Comparison of ENCODE assay signal across 8 mouse cellular contexts in genomic region chr11:69416921-69417448, GRCm38 (mm10). TPM values are rescaled to one million over a fixed set of nuclear protein-coding genes. Genes with fewer than 3 reads are reported as not detected.
A peak's percentile ranks its signal among the peaks of the same experiment; 100 is the strongest.
DNase-seq lines count a peak whose midpoint lies in the region; ATAC-seq and TF ChIP-seq lines count a peak whose summit lies in the region.

No protein-coding gene starts in this region.

- TF ChIP-seq CTCF in C2C12 (IDR thresholded peaks at IDR 0.05; ENCODE audit: control insufficient read depth, insufficient read depth, insufficient read length), result no peak

- H3K4me2 ChIP-seq in heart, embryonic 11.5 days, result peak overlapping the region; percentile 99
- peak overlapping the region; percentile 95 for H3K4me2 ChIP-seq in forebrain, embryonic 14.5 days (ENCODE audit: low read length)
- peak overlapping the region; percentile 89 for H3K4me2 ChIP-seq in liver, embryonic 16.5 days (ENCODE audit: low read depth, low read length)

- intact Hi-C loops in heart, postnatal 36 days (cut with DNase I), result loop anchor here (5.0 to 10.0 kb wide), 4 partner anchors 305 to 818 kb away; partner anchors contain the start of genes 0610010K14Rik, Gabarap, Gm21988 and Per1

- DNase-seq in heart, postnatal 36 days, result no peak
- no peak for DNase-seq in forebrain, embryonic 14.5 days (ENCODE audit: low spot score)
- no peak for DNase-seq in layer of hippocampus, postnatal 14 days (ENCODE audit: low spot score in 2 of 2)
- DNase-seq in spleen, adult 12 weeks (ENCODE audit: low spot score), result no peak
- no peak for DNase-seq in right cerebral cortex, adult 18-20 months

- H3K79me2 ChIP-seq in C2C12 (ENCODE audit: control insufficient read depth, insufficient read depth), result peaks cover 46% of the 10 kb centered on the region

- H3K27ac ChIP-seq in heart, embryonic 11.5 days (ENCODE audit: low read depth, low read length), result peak overlapping the region; percentile 97
- peak overlapping the region; percentile 99 for H3K27ac ChIP-seq in forebrain, embryonic 14.5 days (ENCODE audit: low read depth, low read length)
- H3K27ac ChIP-seq in liver, embryonic 16.5 days (ENCODE audit: low read length), result peak overlapping the region; percentile 69

- H3K79me3 ChIP-seq in C2C12 (ENCODE audit: low read depth), result peaks cover 21% of the 10 kb centered on the region

- peak overlapping the region; percentile 83 for H3K4me3 ChIP-seq in heart, embryonic 11.5 days (ENCODE audit: low read depth, low read length)
- peak overlapping the region; percentile 78 for H3K4me3 ChIP-seq in C2C12 (ENCODE audit: insufficient read depth, poor library complexity, severe bottlenecking)
- peak overlapping the region; percentile 77 for H3K4me3 ChIP-seq in forebrain, embryonic 14.5 days (ENCODE audit: low read depth, low read length)
- H3K4me3 ChIP-seq in liver, embryonic 16.5 days (ENCODE audit: low read depth, low read length), result peak overlapping the region; percentile 58

- H3K9ac ChIP-seq in heart, embryonic 11.5 days (ENCODE audit: low read depth, low read length), result peak overlapping the region; percentile 66
- peak overlapping the region; percentile 56 for H3K9ac ChIP-seq in forebrain, embryonic 14.5 days (ENCODE audit: low read length)
- no peak overlapping the region for H3K9ac ChIP-seq in liver, embryonic 16.5 days (ENCODE audit: low read depth, low read length)

- H3K36me3 ChIP-seq in heart, embryonic 11.5 days (ENCODE audit: control insufficient read depth, insufficient read depth, low read length), result peaks cover 2% of the 10 kb centered on the region; the same call in 1 of the 2 replicates
- H3K36me3 ChIP-seq in C2C12 (ENCODE audit: control insufficient read depth, insufficient read depth), result peaks cover 23% of the 10 kb centered on the region
- H3K36me3 ChIP-seq in forebrain, embryonic 14.5 days (ENCODE audit: control insufficient read depth, insufficient read depth, low read length), result peaks cover 15% of the 10 kb centered on the region
- no peaks in the 10 kb centered on the region for H3K36me3 ChIP-seq in liver, embryonic 16.5 days (ENCODE audit: control insufficient read depth, insufficient read depth)

- no peaks in the 10 kb centered on the region for H3K9me3 ChIP-seq in heart, embryonic 11.5 days (replicated peaks; ENCODE audit: control insufficient read depth, low read length)
- no peaks in the 10 kb centered on the region for H3K9me3 ChIP-seq in forebrain, embryonic 14.5 days (replicated peaks; ENCODE audit: control insufficient read depth, low read length)
- no peaks in the 10 kb centered on the region for H3K9me3 ChIP-seq in liver, embryonic 16.5 days (replicated peaks; ENCODE audit: control insufficient read depth, low read length)

- H3ac ChIP-seq in C2C12 (ENCODE audit: control insufficient read depth, insufficient read length, low read depth), result peak overlapping the region; percentile 20

- ATAC-seq in heart, embryonic 11.5 days (replicated peaks; ENCODE audit: insufficient number of reproducible peaks, low FRiP score, low TSS enrichment), result no peak
- no peak for ATAC-seq in forebrain, embryonic 14.5 days
- no peak for ATAC-seq in liver, embryonic 16.5 days (ENCODE audit: low read depth)

- H3K27me3 ChIP-seq in heart, embryonic 11.5 days (ENCODE audit: control insufficient read depth, insufficient read depth, low read length), result peaks cover 13% of the 10 kb centered on the region
- H3K27me3 ChIP-seq in C2C12 (ENCODE audit: control insufficient read depth, insufficient read depth, insufficient read length), result peaks cover 3% of the 10 kb centered on the region
- peaks cover 13% of the 10 kb centered on the region for H3K27me3 ChIP-seq in forebrain, embryonic 14.5 days (replicated peaks; ENCODE audit: control insufficient read depth, insufficient read depth, low read length)
- H3K27me3 ChIP-seq in liver, embryonic 16.5 days (ENCODE audit: control insufficient read depth, insufficient read depth, low read depth, low read length), result peaks cover 51% of the 10 kb centered on the region

- WGBS in heart, embryonic 11.5 days (ENCODE audit: insufficient replicate concordance), result 8% methylated on average over 8 of the region's 8 CpGs
- WGBS in forebrain, embryonic 14.5 days, result 3% methylated on average over 8 of the region's 8 CpGs
- whole genome bisulfite sequencing in liver, embryonic 16.5 days (ENCODE audit: insufficient replicate concordance), result 27% methylated on average over 8 of the region's 8 CpGs

- H3K4me1 ChIP-seq in heart, embryonic 11.5 days (ENCODE audit: control insufficient read depth, insufficient read depth, low read length), result peaks cover 66% of the 10 kb centered on the region
- H3K4me1 ChIP-seq in forebrain, embryonic 14.5 days (ENCODE audit: control insufficient read depth, insufficient read depth, low read length), result peaks cover 59% of the 10 kb centered on the region
- peaks cover 70% of the 10 kb centered on the region for H3K4me1 ChIP-seq in liver, embryonic 16.5 days (ENCODE audit: control insufficient read depth, low read depth, low read length)

TF ChIP-seq in C2C12, 6 proteins besides CTCF, POLR2A, EP300 and RAD21:
- no peak for TF ChIP-seq USF1 (IDR thresholded peaks at IDR 0.05; ENCODE audit: low read depth)
- TF ChIP-seq CEBPB (IDR thresholded peaks at IDR 0.05; ENCODE audit: low read depth), result no peak
- TF ChIP-seq MAX (IDR thresholded peaks at IDR 0.05), result no peak
- TF ChIP-seq FOSL1 (IDR thresholded peaks at IDR 0.05; ENCODE audit: insufficient read depth, low read length, poor library complexity, severe bottlenecking), result no peak
- no peak for TF ChIP-seq MYOG (IDR thresholded peaks at IDR 0.05; ENCODE audit: control insufficient read depth, extremely low read depth, insufficient read length)
- no peak for TF ChIP-seq MYOD1 (IDR thresholded peaks at IDR 0.05; ENCODE audit: control insufficient read depth, insufficient read length, low read depth)

RNA-seq across cellular contexts. Expression of gene Kdm6b, which starts 3.5 kb away (rescaled TPM):
- polyA plus RNA-seq in heart, embryonic 11.5 days (2014; fragmentation: Nextera tagmentation; extraction: Ambion mirVana), result 21.5 and 25.1 TPM in 2 replicates
- 10 to 100 TPM; 26.1 to 29.1 TPM for total RNA-seq in heart, postnatal 36 days (2021)
- polyA plus RNA-seq in C2C12 (2012; fragmentation: generic; extraction: Trizol), result 9.0 TPM
- 28.7 and 38.2 TPM in 2 replicates for polyA plus RNA-seq in forebrain, embryonic 14.5 days (2014; fragmentation: Nextera tagmentation; extraction: Ambion mirVana)
- 4.1 and 4.3 TPM in 2 replicates for polyA plus RNA-seq in liver, embryonic 16.5 days (2015; fragmentation: Nextera tagmentation; extraction: Ambion mirVana)
- 10 to 100 TPM; 41.7 to 42.8 TPM for total RNA-seq in layer of hippocampus, postnatal 14 days (2021)

RNA-seq across cellular contexts. Expression of gene Tmem88, which starts 19.0 kb away (rescaled TPM):
- 30.5 and 31.7 TPM in 2 replicates for polyA plus RNA-seq in heart, embryonic 11.5 days (2014; fragmentation: Nextera tagmentation; extraction: Ambion mirVana)
- 10 to 100 TPM; 23.3 to 29.6 TPM for total RNA-seq in heart, postnatal 36 days (2021)
- polyA plus RNA-seq in C2C12 (2012; fragmentation: generic; extraction: Trizol), result 0.16 TPM
- 4.7 and 5.7 TPM in 2 replicates for polyA plus RNA-seq in forebrain, embryonic 14.5 days (2014; fragmentation: Nextera tagmentation; extraction: Ambion mirVana)
- 7.1 and 7.8 TPM in 2 replicates for polyA plus RNA-seq in liver, embryonic 16.5 days (2015; fragmentation: Nextera tagmentation; extraction: Ambion mirVana)
- 1 to 10 TPM; 2.1 to 2.3 TPM for total RNA-seq in layer of hippocampus, postnatal 14 days (2021)

RNA-seq across cellular contexts. Expression of gene Cyb5d1, which starts 21.6 kb away (rescaled TPM):
- 19.6 and 25.0 TPM in 2 replicates for polyA plus RNA-seq in heart, embryonic 11.5 days (2014; fragmentation: Nextera tagmentation; extraction: Ambion mirVana)
- 10 to 100 TPM; 29.6 to 31.8 TPM for total RNA-seq in heart, postnatal 36 days (2021)
- 22.8 TPM for polyA plus RNA-seq in C2C12 (2012; fragmentation: generic; extraction: Trizol)
- polyA plus RNA-seq in forebrain, embryonic 14.5 days (2014; fragmentation: Nextera tagmentation; extraction: Ambion mirVana), result 31.1 and 36.4 TPM in 2 replicates
- 9.5 and 9.9 TPM in 2 replicates for polyA plus RNA-seq in liver, embryonic 16.5 days (2015; fragmentation: Nextera tagmentation; extraction: Ambion mirVana)
- total RNA-seq in layer of hippocampus, postnatal 14 days (2021), result 10 to 100 TPM; 36.0 to 39.7 TPM

RNA-seq across cellular contexts. Expression of gene Naa38, which starts 21.7 kb away (rescaled TPM):
- polyA plus RNA-seq in heart, embryonic 11.5 days (2014; fragmentation: Nextera tagmentation; extraction: Ambion mirVana), result 166 and 170 TPM in 2 replicates
- total RNA-seq in heart, postnatal 36 days (2021), result 100 to 1,000 TPM; 101 to 103 TPM
- polyA plus RNA-seq in C2C12 (2012; fragmentation: generic; extraction: Trizol), result 229 TPM
- polyA plus RNA-seq in forebrain, embryonic 14.5 days (2014; fragmentation: Nextera tagmentation; extraction: Ambion mirVana), result 106 and 142 TPM in 2 replicates
- polyA plus RNA-seq in liver, embryonic 16.5 days (2015; fragmentation: Nextera tagmentation; extraction: Ambion mirVana), result 73.4 and 76.8 TPM in 2 replicates
- total RNA-seq in layer of hippocampus, postnatal 14 days (2021), result 100 to 1,000 TPM in 1 of 2 experiments, 10 to 100 TPM in 1; 99.3 to 111 TPM

RNA-seq across cellular contexts. Expression of gene Chd3, which starts 47.8 kb away (rescaled TPM):
- polyA plus RNA-seq in heart, embryonic 11.5 days (2014; fragmentation: Nextera tagmentation; extraction: Ambion mirVana), result 15.5 and 21.8 TPM in 2 replicates
- total RNA-seq in heart, postnatal 36 days (2021), result 10 to 100 TPM; 21.8 to 22.8 TPM
- 100 TPM for polyA plus RNA-seq in C2C12 (2012; fragmentation: generic; extraction: Trizol)
- polyA plus RNA-seq in forebrain, embryonic 14.5 days (2014; fragmentation: Nextera tagmentation; extraction: Ambion mirVana), result 70.3 and 77.3 TPM in 2 replicates
- polyA plus RNA-seq in liver, embryonic 16.5 days (2015; fragmentation: Nextera tagmentation; extraction: Ambion mirVana), result 5.0 and 5.7 TPM in 2 replicates
- total RNA-seq in layer of hippocampus, postnatal 14 days (2021), result 100 to 1,000 TPM; 519 to 534 TPM
